Comparison of ENCODE assay signal across 8 mouse cellular contexts in genomic region chr5:103789619-103790116, GRCm38 (mm10).
DNase-seq lines count a peak whose midpoint lies in the region; ATAC-seq and TF ChIP-seq lines count a peak whose summit lies in the region.

No protein-coding gene starts in this region.

- WGBS in heart, embryonic 14.5 days: 33% methylated on average over 9 of the region's 9 CpGs

- no peak for TF ChIP-seq POLR2A in testis, adult 2 months (IDR thresholded peaks at IDR 0.05; ENCODE audit: control insufficient read depth, low read depth, low read length)

- no peak overlapping the region for H3K4me3 ChIP-seq in testis, adult 2 months (ENCODE audit: control insufficient read depth, low read depth, low read length)
- H3K4me3 ChIP-seq in heart, embryonic 14.5 days (ENCODE audit: control insufficient read depth in 1 of 2, insufficient read depth in 1 of 2, low read depth in 1 of 2, low read length in 2 of 2): no peak overlapping the region

- intact Hi-C loops in left cerebral cortex, postnatal 4 days (cut with DNase I): no loop called here

- H3K4me2 ChIP-seq in heart, embryonic 14.5 days (ENCODE audit: low read length): peak overlapping the region; percentile 58

- no peaks in the 10 kb centered on the region for H3K36me3 ChIP-seq in testis, adult 2 months (ENCODE audit: control insufficient read depth, insufficient read depth, low read length)
- peaks cover 32% of the 10 kb centered on the region for H3K36me3 ChIP-seq in heart, embryonic 14.5 days (ENCODE audit: control insufficient read depth, insufficient read depth, low read length)

- no peak for DNase-seq in testis, postnatal 10 days (ENCODE audit: low spot score)
- DNase-seq in cerebellum, postnatal 36 days: peak; percentile 85 to 86
- peak; percentile 93 for DNase-seq in left cerebral cortex, postnatal 4 days
- no peak for DNase-seq in spleen, adult 12 weeks (ENCODE audit: low spot score)
- no peak for DNase-seq in kidney, adult 8-10 months
- no peak for DNase-seq in spleen, postnatal 14 days (ENCODE audit: low spot score in 2 of 2)

- no peak for TF ChIP-seq CTCF in testis, adult 2 months (IDR thresholded peaks at IDR 0.05; ENCODE audit: control insufficient read depth, insufficient read depth, insufficient replicate concordance, low read depth, low read length)

- no peaks in the 10 kb centered on the region for H3K9me3 ChIP-seq in heart, embryonic 14.5 days (ENCODE audit: control insufficient read depth, low read length)

- H3K9ac ChIP-seq in heart, embryonic 14.5 days (ENCODE audit: low read length): peak overlapping the region; percentile 64

- no peaks in the 10 kb centered on the region for H3K4me1 ChIP-seq in testis, adult 2 months (ENCODE audit: control insufficient read depth, insufficient read depth, low read length)
- peaks cover 14 to 40% of the 10 kb centered on the region in 2 experiments for H3K4me1 ChIP-seq in heart, embryonic 14.5 days (ENCODE audit: control insufficient read depth in 2 of 2, insufficient read depth in 2 of 2, low read length in 2 of 2)

- H3K27me3 ChIP-seq in testis, adult 2 months (ENCODE audit: control insufficient read depth, insufficient read depth, low read length): no peaks in the 10 kb centered on the region
- no peaks in the 10 kb centered on the region for H3K27me3 ChIP-seq in heart, embryonic 14.5 days (ENCODE audit: control insufficient read depth, insufficient read depth, low read length)

- ATAC-seq in heart, embryonic 14.5 days (ENCODE audit: insufficient number of reproducible peaks, insufficient read depth, low FRiP score, low read depth): 0 out of 2 replicates have a peak, but pooled peaks have one; percentile 57

- H3K27ac ChIP-seq in testis, adult 2 months (ENCODE audit: control insufficient read depth, insufficient read depth, low read depth, low read length): peak overlapping the region; percentile 23
- peak overlapping the region; percentile 85 to 94 for H3K27ac ChIP-seq in heart, embryonic 14.5 days (replicated peaks in 1 of 2; ENCODE audit: control insufficient read depth in 1 of 2, insufficient read depth in 1 of 2, low read depth in 2 of 2, low read length in 2 of 2)

Comparison
In these comparisons a context has a peak if more than half of its experiments do, and no peak if none do; other contexts are left out.
1. DNase-seq: peak in cerebellum, postnatal 36 days (2 of 2) and left cerebral cortex, postnatal 4 days (single experiment); none in testis, postnatal 10 days (single experiment), spleen, adult 12 weeks (single experiment), kidney, adult 8-10 months (0 of 2) and spleen, postnatal 14 days (0 of 2).